Mouse (Mus musculus): Measurements from ENCODE around the gene Itga9. TPM values are rescaled to one million over a fixed set of nuclear protein-coding genes. Genes with fewer than 3 reads are reported as not detected.

Itga9 gene
- total and polyA plus RNA-seq, 2 experiments from 2014 or later: 0.99 to 3.3 TPM

GRCm38 (mm10) chr9:118651939-118652338 lies 45.4 kb downstream of the Itga9 start:
- Histone ChIP-seq H3K36me3 (ENCODE audit: insufficient read depth) (no peaks in the 10 kb centered on the region), H3K27ac (ENCODE audit: low read depth, low read length) (no peak overlapping the region), H3K9ac (no peak overlapping the region), H3K4me2 (ENCODE audit: low read depth) (no peak overlapping the region), H3K9me3 (ENCODE audit: low read length) (no peaks in the 10 kb centered on the region), H3K4me1 (ENCODE audit: insufficient read depth) (no peaks in the 10 kb centered on the region), H3K4me3 (ENCODE audit: low read depth, low read length) (no peak overlapping the region), H3K27me3 (ENCODE audit: insufficient read depth, low read length) (no peaks in the 10 kb centered on the region)
- TF ChIP-seq CTCF (IDR thresholded peaks at IDR 0.05; ENCODE audit: low read depth): no peak
- 47% methylated on average over 2 of the region's 2 CpGs for WGBS
- DNase-seq (no peak), ATAC-seq (no peak)

- H3K27me3 ChIP-seq (ENCODE audit: insufficient read depth, low read length): no peaks in the 10 kb centered on the region
- TF ChIP-seq CTCF (IDR thresholded peaks at IDR 0.05; ENCODE audit: low read depth): no peak
- DNase-seq (no peak), ATAC-seq (no peak)
- no peak overlapping the region for H3K9ac ChIP-seq
- 0 out of 2 replicates have a peak, but pooled peaks cover 5% of the 10 kb centered on the region for H3K4me1 ChIP-seq (ENCODE audit: insufficient read depth)
- no peak overlapping the region for H3K4me3 ChIP-seq (ENCODE audit: low read depth, low read length)
- no peaks in the 10 kb centered on the region for H3K36me3 ChIP-seq (ENCODE audit: insufficient read depth)
- H3K4me2 ChIP-seq (ENCODE audit: low read depth): no peak overlapping the region
- WGBS: 70% methylated on average over 1 of the region's 1 CpGs
- no peaks in the 10 kb centered on the region for H3K9me3 ChIP-seq (ENCODE audit: low read length)
- H3K27ac ChIP-seq (ENCODE audit: low read depth, low read length): no peak overlapping the region
Measured at GRCm38 (mm10) chr9:118653436-118653835, 46.9 kb downstream of the Itga9 start.

GRCm38 (mm10) chr9:118654969-118655368 lies 48.5 kb downstream of the Itga9 start:
- Histone ChIP-seq H3K4me1 (ENCODE audit: insufficient read depth) (0 out of 2 replicates have a peak, but pooled peaks cover 5% of the 10 kb centered on the region), H3K27me3 (ENCODE audit: insufficient read depth, low read length) (no peaks in the 10 kb centered on the region), H3K36me3 (ENCODE audit: insufficient read depth) (no peaks in the 10 kb centered on the region), H3K9me3 (ENCODE audit: low read length) (no peaks in the 10 kb centered on the region), H3K9ac (no peak overlapping the region), H3K27ac (ENCODE audit: low read depth, low read length) (no peak overlapping the region), H3K4me3 (ENCODE audit: low read depth, low read length) (no peak overlapping the region), H3K4me2 (ENCODE audit: low read depth) (no peak overlapping the region)
- no peak for ATAC-seq
- DNase-seq: no peak
- 61% methylated on average over 6 of the region's 6 CpGs for WGBS
- no peak for TF ChIP-seq CTCF (IDR thresholded peaks at IDR 0.05; ENCODE audit: low read depth)

GRCm38 (mm10) chr9:118655726-118656125 lies 49.2 kb downstream of the Itga9 start:
- DNase-seq: no peak
- WGBS: 76% methylated on average over 3 of the region's 3 CpGs
- H3K27ac ChIP-seq (ENCODE audit: low read depth, low read length): no peak overlapping the region

GRCm38 (mm10) chr9:118658159-118658558 lies 51.7 kb downstream of the Itga9 start:
- Histone ChIP-seq H3K27me3 (ENCODE audit: insufficient read depth, low read length) (no peaks in the 10 kb centered on the region), H3K4me3 (ENCODE audit: low read depth, low read length) (no peak overlapping the region), H3K27ac (ENCODE audit: low read depth, low read length) (peak overlapping the region; percentile 4; the same call in 1 of the 2 replicates), H3K4me2 (ENCODE audit: low read depth) (no peak overlapping the region), H3K4me1 (ENCODE audit: insufficient read depth) (0 out of 2 replicates have a peak, but pooled peaks cover 5% of the 10 kb centered on the region), H3K9ac (no peak overlapping the region), H3K9me3 (ENCODE audit: low read length) (no peaks in the 10 kb centered on the region), H3K36me3 (ENCODE audit: insufficient read depth) (no peaks in the 10 kb centered on the region; the same call in 1 of the 2 replicates)
- WGBS: 62% methylated on average over 7 of the region's 7 CpGs
- ATAC-seq: peak; percentile 83
- TF ChIP-seq CTCF (IDR thresholded peaks at IDR 0.05; ENCODE audit: low read depth): no peak
- DNase-seq: peak; percentile 65

More at GRCm38 (mm10) chr9:118655726-118656125, 49.2 kb downstream of the Itga9 start:
- H3K4me2 ChIP-seq (ENCODE audit: low read depth): no peak overlapping the region
- no peak overlapping the region for H3K9ac ChIP-seq
- H3K4me1 ChIP-seq (ENCODE audit: insufficient read depth): 0 out of 2 replicates have a peak, but pooled peaks cover 5% of the 10 kb centered on the region
- no peaks in the 10 kb centered on the region for H3K27me3 ChIP-seq (ENCODE audit: insufficient read depth, low read length)
- ATAC-seq: no peak
- H3K9me3 ChIP-seq (ENCODE audit: low read length): no peaks in the 10 kb centered on the region
- no peaks in the 10 kb centered on the region for H3K36me3 ChIP-seq (ENCODE audit: insufficient read depth)
- TF ChIP-seq CTCF (IDR thresholded peaks at IDR 0.05; ENCODE audit: low read depth): no peak
- no peak overlapping the region for H3K4me3 ChIP-seq (ENCODE audit: low read depth, low read length)

- H3K27me3 ChIP-seq (ENCODE audit: insufficient read depth, low read length): no peaks in the 10 kb centered on the region
- H3K27ac ChIP-seq (ENCODE audit: low read depth, low read length): no peak overlapping the region
- no peaks in the 10 kb centered on the region; the same call in 1 of the 2 replicates for H3K36me3 ChIP-seq (ENCODE audit: insufficient read depth)
- 0 out of 2 replicates have a peak, but pooled peaks cover 5% of the 10 kb centered on the region for H3K4me1 ChIP-seq (ENCODE audit: insufficient read depth)
- no peak for DNase-seq
- WGBS: 88% methylated on average over 5 of the region's 5 CpGs
- no peak overlapping the region for H3K4me3 ChIP-seq (ENCODE audit: low read depth, low read length)
- H3K9ac ChIP-seq: no peak overlapping the region
- H3K4me2 ChIP-seq (ENCODE audit: low read depth): no peak overlapping the region
- no peaks in the 10 kb centered on the region for H3K9me3 ChIP-seq (ENCODE audit: low read length)
- TF ChIP-seq CTCF (IDR thresholded peaks at IDR 0.05; ENCODE audit: low read depth): no peak
- no peak for ATAC-seq
Measured at GRCm38 (mm10) chr9:118659809-118660208, 53.3 kb downstream of the Itga9 start.

- Histone ChIP-seq H3K9ac (no peak overlapping the region), H3K27ac (ENCODE audit: low read depth, low read length) (no peak overlapping the region), H3K4me3 (ENCODE audit: low read depth, low read length) (no peak overlapping the region), H3K27me3 (ENCODE audit: insufficient read depth, low read length) (no peaks in the 10 kb centered on the region), H3K9me3 (ENCODE audit: low read length) (no peaks in the 10 kb centered on the region), H3K4me2 (ENCODE audit: low read depth) (no peak overlapping the region), H3K4me1 (ENCODE audit: insufficient read depth) (0 out of 2 replicates have a peak, but pooled peaks cover 5% of the 10 kb centered on the region), H3K36me3 (ENCODE audit: insufficient read depth) (no peaks in the 10 kb centered on the region; the same call in 1 of the 2 replicates)
- DNase-seq (no peak), ATAC-seq (no peak)
- 88% methylated on average over 7 of the region's 7 CpGs for WGBS
- no peak for TF ChIP-seq CTCF (IDR thresholded peaks at IDR 0.05; ENCODE audit: low read depth)
Measured at GRCm38 (mm10) chr9:118660259-118660658, 53.8 kb downstream of the Itga9 start.

All from forebrain, postnatal 0 days (tissue).